Mouse (Mus musculus): ENCODE measurements at regions not wholly inside any gene's neighbourhood (a gene's known extent, or its start where the extent isn't known, plus 50 kb on each side); places are given as distances from the start of the nearest gene placed in this dataset.

DNA sequence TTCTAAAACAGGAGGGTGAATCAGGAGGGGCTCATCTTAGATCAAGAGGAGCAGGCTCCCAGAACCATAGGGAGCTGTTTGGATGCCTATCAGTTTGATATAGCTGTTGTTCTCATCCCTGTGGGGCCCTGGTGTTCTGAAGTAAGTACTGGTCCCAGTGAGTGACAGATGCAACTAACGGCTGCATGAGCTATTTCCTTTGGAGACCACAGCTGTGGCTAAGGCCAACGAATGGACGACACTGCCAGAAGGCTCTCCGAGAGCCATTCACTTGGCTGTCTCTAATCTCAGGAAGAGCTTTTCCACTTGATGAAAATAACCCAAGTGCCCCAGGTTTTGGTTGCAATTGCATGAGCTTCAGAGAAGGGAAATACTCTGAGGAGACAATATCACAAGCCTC, 386.8 kb downstream of the Bcl11a start:
- Histone ChIP-seq H3K4me3 (ENCODE audit: low read depth, low read length) (no peak overlapping the region), H3K4me2 (ENCODE audit: low read depth, low read length) (no peak overlapping the region), H3K9ac (replicated peaks; ENCODE audit: low read depth, low read length) (no peak overlapping the region), H3K27me3 (ENCODE audit: control insufficient read depth, insufficient read depth, low read length) (no peaks in the 10 kb centered on the region), H3K36me3 (replicated peaks; ENCODE audit: control insufficient read depth, insufficient read depth, low read length) (no peaks in the 10 kb centered on the region), H3K27ac (ENCODE audit: low read depth) (no peak overlapping the region), H3K9me3 (replicated peaks; ENCODE audit: control insufficient read depth, low read length) (no peaks in the 10 kb centered on the region), H3K4me1 (ENCODE audit: control insufficient read depth, insufficient read depth) (no peaks in the 10 kb centered on the region)
- TF ChIP-seq CTCF (IDR thresholded peaks at IDR 0.05; ENCODE audit: low read depth): no peak
- no peak for TF ChIP-seq EP300 (IDR thresholded peaks at IDR 0.05; ENCODE audit: low read depth)
- ATAC-seq (ENCODE audit: insufficient read depth, low read depth) (no peak), DNase-seq (ENCODE audit: low spot score) (no peak)
- 23% methylated on average over 4 of the region's 4 CpGs for WGBS

DNA sequence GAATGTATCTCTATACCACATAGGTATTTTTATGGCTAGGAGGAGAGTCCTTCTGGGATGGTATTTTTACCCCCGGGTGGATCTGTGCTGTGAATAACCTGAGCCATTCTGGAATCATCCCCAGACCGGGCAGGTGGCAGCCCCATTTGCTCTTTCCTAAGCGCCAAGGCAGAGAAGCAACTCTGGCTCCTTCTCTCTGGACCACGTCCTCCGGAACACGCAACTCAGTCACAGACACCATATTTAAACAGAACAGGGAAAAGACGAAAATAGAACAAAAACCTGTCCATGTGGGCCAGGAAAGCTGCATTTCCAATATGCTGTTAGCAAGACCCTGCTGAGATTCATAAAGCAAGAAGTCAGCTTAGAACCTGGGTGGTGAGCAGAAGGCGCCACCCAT, 389.6 kb downstream of the Bcl11a start:
- ATAC-seq (ENCODE audit: insufficient read depth, low read depth) (no peak), DNase-seq (ENCODE audit: low spot score) (no peak)
- no peak overlapping the region for H3K27ac ChIP-seq (ENCODE audit: low read depth)
- TF ChIP-seq CTCF (IDR thresholded peaks at IDR 0.05; ENCODE audit: low read depth): no peak
- TF ChIP-seq EP300 (IDR thresholded peaks at IDR 0.05; ENCODE audit: low read depth): no peak
- no peaks in the 10 kb centered on the region for H3K9me3 ChIP-seq (replicated peaks; ENCODE audit: control insufficient read depth, low read length)
- no peaks in the 10 kb centered on the region for H3K27me3 ChIP-seq (ENCODE audit: control insufficient read depth, insufficient read depth, low read length)
- H3K4me2 ChIP-seq (ENCODE audit: low read depth, low read length): no peak overlapping the region
- no peaks in the 10 kb centered on the region for H3K36me3 ChIP-seq (replicated peaks; ENCODE audit: control insufficient read depth, insufficient read depth, low read length)
- 87% methylated on average over 8 of the region's 8 CpGs for WGBS
- H3K4me1 ChIP-seq (ENCODE audit: control insufficient read depth, insufficient read depth): no peaks in the 10 kb centered on the region
- H3K9ac ChIP-seq (replicated peaks; ENCODE audit: low read depth, low read length): no peak overlapping the region
- no peak overlapping the region for H3K4me3 ChIP-seq (ENCODE audit: low read depth, low read length)

DNA sequence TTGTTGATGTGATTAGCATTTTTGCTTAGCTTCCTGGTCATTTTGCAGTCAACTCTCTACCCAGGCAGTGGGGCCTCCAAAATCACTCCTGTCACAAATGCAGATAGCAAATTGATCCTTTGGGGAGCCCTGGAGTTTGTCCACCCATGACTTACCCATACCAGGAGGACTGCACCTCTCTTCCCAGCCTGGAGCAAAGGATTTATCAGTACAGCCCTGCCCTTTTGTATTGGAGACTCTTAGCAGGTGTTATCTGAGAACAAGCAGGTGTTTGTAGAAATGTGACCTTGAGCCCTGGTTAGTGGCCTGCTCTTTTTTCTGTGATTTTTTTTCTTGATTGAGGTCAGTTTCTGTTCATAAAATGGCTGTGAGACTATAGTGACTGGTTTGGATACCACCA, 392.6 kb downstream of the Bcl11a start:
- no peak for DNase-seq (ENCODE audit: low spot score)
- no peaks in the 10 kb centered on the region for H3K27me3 ChIP-seq (ENCODE audit: control insufficient read depth, insufficient read depth, low read length)
- no peak for ATAC-seq (ENCODE audit: insufficient read depth, low read depth)
- no peak overlapping the region for H3K9ac ChIP-seq (replicated peaks; ENCODE audit: low read depth, low read length)
- H3K4me1 ChIP-seq (ENCODE audit: control insufficient read depth, insufficient read depth): no peaks in the 10 kb centered on the region
- no peak overlapping the region for H3K4me2 ChIP-seq (ENCODE audit: low read depth, low read length)
- TF ChIP-seq EP300 (IDR thresholded peaks at IDR 0.05; ENCODE audit: low read depth): no peak
- TF ChIP-seq CTCF (IDR thresholded peaks at IDR 0.05; ENCODE audit: low read depth): no peak
- H3K4me3 ChIP-seq (ENCODE audit: low read depth, low read length): no peak overlapping the region
- no peaks in the 10 kb centered on the region for H3K9me3 ChIP-seq (replicated peaks; ENCODE audit: control insufficient read depth, low read length)
- H3K36me3 ChIP-seq (replicated peaks; ENCODE audit: control insufficient read depth, insufficient read depth, low read length): no peaks in the 10 kb centered on the region
- H3K27ac ChIP-seq (ENCODE audit: low read depth): no peak overlapping the region

- Histone ChIP-seq H3K27ac (ENCODE audit: low read depth) (no peak overlapping the region), H3K27me3 (ENCODE audit: control insufficient read depth, insufficient read depth, low read length) (no peaks in the 10 kb centered on the region), H3K4me2 (ENCODE audit: low read depth, low read length) (no peak overlapping the region), H3K4me1 (ENCODE audit: control insufficient read depth, insufficient read depth) (no peaks in the 10 kb centered on the region), H3K36me3 (replicated peaks; ENCODE audit: control insufficient read depth, insufficient read depth, low read length) (no peaks in the 10 kb centered on the region), H3K9me3 (replicated peaks; ENCODE audit: control insufficient read depth, low read length) (no peaks in the 10 kb centered on the region), H3K4me3 (ENCODE audit: low read depth, low read length) (no peak overlapping the region), H3K9ac (replicated peaks; ENCODE audit: low read depth, low read length) (no peak overlapping the region)
- WGBS: 78% methylated on average over 8 of the region's 8 CpGs
- ATAC-seq (ENCODE audit: insufficient read depth, low read depth) (no peak), DNase-seq (ENCODE audit: low spot score) (no peak)
- TF ChIP-seq CTCF (IDR thresholded peaks at IDR 0.05; ENCODE audit: low read depth): no peak
- no peak for TF ChIP-seq EP300 (IDR thresholded peaks at IDR 0.05; ENCODE audit: low read depth)
Measured at GRCm38 (mm10) chr11:24472617-24473367, 394.9 kb downstream of the Bcl11a start.

GRCm38 (mm10) chr11:24473368-24474010, 395.6 kb downstream of the Bcl11a start:
- WGBS: 46% methylated on average over 7 of the region's 7 CpGs
- ATAC-seq (ENCODE audit: insufficient read depth, low read depth) (no peak; the same call in 1 of the 2 replicates), DNase-seq (ENCODE audit: low spot score) (no peak)
- Histone ChIP-seq H3K36me3 (replicated peaks; ENCODE audit: control insufficient read depth, insufficient read depth, low read length) (no peaks in the 10 kb centered on the region), H3K9me3 (replicated peaks; ENCODE audit: control insufficient read depth, low read length) (no peaks in the 10 kb centered on the region), H3K4me1 (ENCODE audit: control insufficient read depth, insufficient read depth) (no peaks in the 10 kb centered on the region), H3K4me2 (ENCODE audit: low read depth, low read length) (no peak overlapping the region), H3K27me3 (ENCODE audit: control insufficient read depth, insufficient read depth, low read length) (no peaks in the 10 kb centered on the region), H3K9ac (replicated peaks; ENCODE audit: low read depth, low read length) (no peak overlapping the region), H3K27ac (ENCODE audit: low read depth) (no peak overlapping the region), H3K4me3 (ENCODE audit: low read depth, low read length) (no peak overlapping the region)
- TF ChIP-seq CTCF (IDR thresholded peaks at IDR 0.05; ENCODE audit: low read depth) (no peak), EP300 (IDR thresholded peaks at IDR 0.05; ENCODE audit: low read depth) (no peak)
